ENCODE assay signal across 8 mouse cellular contexts in genomic region chr7:30321539-30322284, GRCm38 (mm10). TPM values are rescaled to one million over a fixed set of nuclear protein-coding genes. Genes with fewer than 3 reads are reported as not detected.
DNase-seq lines count a peak whose midpoint lies in the region; ATAC-seq lines count a peak whose summit lies in the region.

TSS of gene E130208F15Rik (plus strand) at chr7:30321740.

- peak; percentile 66 for DNase-seq in ovary, adult 18-20 months (ENCODE audit: low spot score)
- DNase-seq in ovary, postnatal 10 days (ENCODE audit: low spot score): no peak
- peak; percentile 80 for DNase-seq in embryo, embryonic 10 days (ENCODE audit: low spot score)
- DNase-seq in gastrocnemius, postnatal 14 days: peak; percentile 67
- peak; percentile 78 for DNase-seq in intestine, embryonic 14.5 days (ENCODE audit: low spot score)
- DNase-seq in limb, embryonic 10.5 days (ENCODE audit: low spot score): peak; percentile 66
- peak; percentile 94 for DNase-seq in midbrain, embryonic 11.5 days (ENCODE audit: low spot score, missing footprints)
- peak; percentile 58 to 63 for DNase-seq in spleen, adult 18-20 months

- WGBS in intestine, embryonic 14.5 days: under 1% methylated on average over 63 of the region's 63 CpGs
- under 1% methylated on average over 63 of the region's 63 CpGs for WGBS in limb, embryonic 10.5 days
- under 1% methylated on average over 63 of the region's 63 CpGs for WGBS in midbrain, embryonic 11.5 days

- ATAC-seq in intestine, embryonic 14.5 days (replicated peaks; ENCODE audit: low FRiP score, low TSS enrichment, low read depth): peak; percentile 63
- peak; percentile 67 for ATAC-seq in midbrain, embryonic 11.5 days (ENCODE audit: low FRiP score)

- H3K9ac ChIP-seq in intestine, embryonic 14.5 days (ENCODE audit: low read length): peak within 1 kb of the TSS; percentile 71
- H3K9ac ChIP-seq in midbrain, embryonic 11.5 days (ENCODE audit: low read length): peak within 1 kb of the TSS; percentile 90

- no peaks in the 10 kb centered on the region for H3K27me3 ChIP-seq in intestine, embryonic 14.5 days (replicated peaks; ENCODE audit: control insufficient read depth, insufficient read depth, low read length)
- H3K27me3 ChIP-seq in limb, embryonic 10.5 days (ENCODE audit: low read depth, poor library complexity, severe bottlenecking): no peaks in the 10 kb centered on the region
- no peaks in the 10 kb centered on the region for H3K27me3 ChIP-seq in midbrain, embryonic 11.5 days (ENCODE audit: control insufficient read depth, insufficient read depth, low read length)

- 0 out of 2 replicates have a peak, but pooled peaks cover 4% of the 10 kb centered on the region for H3K36me3 ChIP-seq in intestine, embryonic 14.5 days (ENCODE audit: control insufficient read depth, insufficient read depth, low read length)
- H3K36me3 ChIP-seq in limb, embryonic 10.5 days: peaks cover 35% of the 10 kb centered on the region
- H3K36me3 ChIP-seq in midbrain, embryonic 11.5 days (ENCODE audit: control insufficient read depth, insufficient read depth, low read length): no peaks in the 10 kb centered on the region

- peak within 1 kb of the TSS; percentile 68 for H3K4me3 ChIP-seq in intestine, embryonic 14.5 days (ENCODE audit: low read depth, low read length)
- peak within 1 kb of the TSS; percentile 73 for H3K4me3 ChIP-seq in limb, embryonic 10.5 days
- H3K4me3 ChIP-seq in midbrain, embryonic 11.5 days (ENCODE audit: low read depth, low read length): peak within 1 kb of the TSS; percentile 77

- peak within 1 kb of the TSS; percentile 74 for H3K4me2 ChIP-seq in intestine, embryonic 14.5 days (ENCODE audit: low read length)
- peak within 1 kb of the TSS; percentile 60 for H3K4me2 ChIP-seq in midbrain, embryonic 11.5 days

- H3K4me1 ChIP-seq in intestine, embryonic 14.5 days (replicated peaks; ENCODE audit: control insufficient read depth, insufficient read depth, low read length): peaks cover 13% of the 10 kb centered on the region
- H3K4me1 ChIP-seq in limb, embryonic 10.5 days: peaks cover 19% of the 10 kb centered on the region
- H3K4me1 ChIP-seq in midbrain, embryonic 11.5 days (ENCODE audit: control insufficient read depth, insufficient read depth, low read length): peaks cover 14% of the 10 kb centered on the region

- intact Hi-C loops in gastrocnemius, postnatal 14 days (cut with DNase I; ENCODE audit: low total_unique reads): no loop called here

- peak within 1 kb of the TSS; percentile 81 for H3K27ac ChIP-seq in intestine, embryonic 14.5 days (ENCODE audit: low read depth)
- peak within 1 kb of the TSS; percentile 88 for H3K27ac ChIP-seq in limb, embryonic 10.5 days
- H3K27ac ChIP-seq in midbrain, embryonic 11.5 days (ENCODE audit: low read depth, low read length): peak within 1 kb of the TSS; percentile 51

- no peaks in the 10 kb centered on the region for H3K9me3 ChIP-seq in intestine, embryonic 14.5 days (ENCODE audit: control insufficient read depth, low read length)
- no peaks in the 10 kb centered on the region for H3K9me3 ChIP-seq in limb, embryonic 10.5 days (replicated peaks)
- no peaks in the 10 kb centered on the region for H3K9me3 ChIP-seq in midbrain, embryonic 11.5 days (ENCODE audit: control insufficient read depth, low read length)

RNA-seq across cellular contexts. Expression of gene E130208F15Rik, which starts in this region (rescaled TPM):
- total RNA-seq in gastrocnemius, postnatal 14 days (2021): under 1 TPM; 0.51 to 0.78 TPM
- not detected in 2 replicates for polyA plus RNA-seq in intestine, embryonic 14.5 days (2014; fragmentation: Nextera tagmentation; extraction: Ambion mirVana)
- polyA plus RNA-seq in limb, embryonic 10.5 days (2016; fragmentation: Nextera tagmentation; extraction: Ambion mirVana): 2.1 and 4.2 TPM in 2 replicates
- 0.52 TPM in 1 of 2 replicates, not detected in the other for polyA plus RNA-seq in midbrain, embryonic 11.5 days (2014; fragmentation: Nextera tagmentation; extraction: Ambion mirVana)

Comparison
In these comparisons a context has a peak if more than half of its experiments do, and no peak if none do; other contexts are left out.
1. Peak in DNase-seq in gastrocnemius, postnatal 14 days; RNA of the gene not detected or under 1 TPM.
2. Peak in DNase-seq, ATAC-seq, H3K4me3 ChIP-seq, H3K27ac ChIP-seq, H3K9ac ChIP-seq and H3K4me2 ChIP-seq in intestine, embryonic 14.5 days; RNA of the gene not detected or under 1 TPM.
3. Peak in DNase-seq, ATAC-seq, H3K4me3 ChIP-seq, H3K27ac ChIP-seq, H3K9ac ChIP-seq and H3K4me2 ChIP-seq in midbrain, embryonic 11.5 days; RNA of the gene not detected or under 1 TPM.